Mouse (Mus musculus) brain, embryonic 14.5 days (tissue): ENCODE results near the gene Npepps. TPM values are rescaled to one million over a fixed set of nuclear protein-coding genes. Genes with fewer than 3 reads are reported as not detected.

Experiments
- DNase-seq: peaks from one replicate; pipeline ENCODE4 v3.0.0-alpha.2; 2011; ENCODE audit warnings: low read depth
- CTCF ChIP-seq: fragments of 200-500 bp; IDR thresholded peaks from 2 replicates; pipeline ENCODE4 v1.5.1; 2012; ENCODE audit warnings: inconsistent platforms, mild to moderate bottlenecking, moderate library complexity, borderline replicate concordance; ENCODE audit not compliant: insufficient read depth, insufficient read length; ENCODE audit errors: extremely low read depth
- POLR2A ChIP-seq: fragments of 200-500 bp; IDR thresholded peaks from 2 replicates; pipeline ENCODE4 v1.6.1; 2012; ENCODE audit warnings: mild to moderate bottlenecking, inconsistent platforms, borderline replicate concordance; ENCODE audit not compliant: poor library complexity, insufficient read depth, insufficient read length, severe bottlenecking; ENCODE audit errors: extremely low read depth
- polyA plus RNA-seq: library from polyadenylated mRNA; depleted of rRNA; stranded (reverse); fragments of >200 nt; gene quantifications from 2 replicates; pipeline ENCODE4 v1.2.3, GENCODE M21; 2012; rRNA removed

Npepps gene
- polyA plus RNA-seq, 1 experiment = 124 TPM

DNA sequence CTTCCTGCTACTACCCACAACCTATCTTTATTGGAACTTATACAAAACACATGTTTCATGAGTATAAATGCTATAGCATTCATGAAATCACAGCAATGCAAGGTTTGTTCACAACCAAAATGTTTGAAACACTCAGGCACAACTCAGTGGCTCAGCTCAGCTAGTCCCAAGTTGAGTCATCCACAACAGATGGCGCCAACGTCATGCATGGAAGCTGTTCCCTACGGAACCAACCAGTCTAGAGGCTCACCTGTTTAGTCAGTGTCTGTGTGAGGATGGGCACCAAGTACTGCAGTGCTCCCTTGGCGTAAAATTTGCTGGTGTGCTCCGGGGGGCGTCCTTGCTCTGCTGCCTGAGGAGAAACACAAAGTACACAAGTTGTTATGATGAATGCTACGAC is 104.9 kb downstream of the Npepps start:
- TF ChIP-seq CTCF (no peak), POLR2A (no peak)
- DNase-seq = no peak

DNA sequence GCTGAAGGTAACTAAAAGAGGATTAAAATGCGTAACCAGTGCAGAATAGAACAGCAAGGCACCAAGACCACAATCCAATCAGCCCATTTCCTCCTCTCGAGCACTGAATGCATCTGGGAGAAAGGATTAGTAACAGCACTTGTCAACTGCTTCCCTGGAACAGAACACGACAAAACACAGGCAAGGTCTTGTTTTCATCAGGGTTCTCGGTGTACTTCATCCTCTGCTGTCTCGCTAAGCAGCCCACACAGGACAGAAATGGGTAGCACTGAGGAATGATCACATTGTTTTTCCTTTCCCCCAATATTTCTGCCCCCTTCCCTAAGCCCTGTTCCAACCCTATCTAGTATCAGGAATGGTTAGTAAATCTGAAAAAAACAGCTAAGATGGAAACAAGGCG is 120.1 kb downstream of the Npepps start:
- TF ChIP-seq CTCF (no peak), POLR2A (no peak)
- DNase-seq = peak; percentile 19

DNA sequence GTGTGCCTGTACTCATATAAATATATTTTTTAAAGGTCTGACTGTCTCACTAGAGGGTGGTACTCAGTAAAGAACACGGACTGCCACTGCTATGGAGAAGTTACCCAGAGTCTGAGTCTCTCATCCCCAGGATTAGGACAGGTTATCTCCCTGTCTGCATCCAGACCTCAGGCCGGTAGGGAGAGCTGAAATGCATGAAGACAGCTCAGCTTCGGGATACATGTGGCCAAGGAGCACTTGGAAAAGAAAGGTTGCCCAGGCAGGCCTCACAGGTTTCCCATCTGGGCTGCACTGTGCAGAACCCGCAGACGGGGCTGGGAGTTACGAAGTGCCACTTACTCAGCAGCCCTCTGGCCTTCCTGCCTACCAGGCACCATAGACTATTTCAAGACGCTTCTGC is 123.4 kb downstream of the Npepps start:
- DNase-seq = no peak
- TF ChIP-seq CTCF (no peak), POLR2A (no peak)

Other genes starting within 250 kb of the Npepps start
- 2.0 and 2.9 TPM in 2 replicates for gene Lrrc46, start 239.2 kb downstream of the Npepps start, polyA plus RNA-seq
- gene Mrpl10, start 239.1 kb downstream of the Npepps start, polyA plus RNA-seq = 60.4 and 68.8 TPM in 2 replicates
- 14.6 and 14.9 TPM in 2 replicates for gene Osbpl7, start 230.0 kb downstream of the Npepps start, polyA plus RNA-seq
- 0.12 and 0.21 TPM in 2 replicates for gene Tbx21, start 165.3 kb downstream of the Npepps start, polyA plus RNA-seq
- 55.6 and 65.1 TPM in 2 replicates for gene Tbkbp1, start 129.1 kb downstream of the Npepps start, polyA plus RNA-seq
- 106 and 129 TPM in 2 replicates for gene Kpnb1, start 92.8 kb downstream of the Npepps start, polyA plus RNA-seq
- gene Mrpl45, start 35.1 kb upstream of the Npepps start, polyA plus RNA-seq = 25.4 and 26.1 TPM in 2 replicates
- gene Gpr179, start 71.4 kb upstream of the Npepps start, polyA plus RNA-seq = 0.26 and 0.41 TPM in 2 replicates
- 31.2 and 37.1 TPM in 2 replicates for gene Socs7, start 81.9 kb upstream of the Npepps start, polyA plus RNA-seq
- gene Arhgap23, start 134.9 kb upstream of the Npepps start, polyA plus RNA-seq = 25.3 and 35.8 TPM in 2 replicates
- gene 4933428G20Rik, start 219.7 kb upstream of the Npepps start, polyA plus RNA-seq = 0.12 and 0.21 TPM in 2 replicates